Mouse (Mus musculus): ENCODE measurements around the gene Gm49776. TPM values are rescaled to one million over a fixed set of nuclear protein-coding genes. Genes with fewer than 3 reads are reported as not detected.

Gm49776 gene
- polyA plus RNA-seq, 1 experiment = not detected

DNA sequence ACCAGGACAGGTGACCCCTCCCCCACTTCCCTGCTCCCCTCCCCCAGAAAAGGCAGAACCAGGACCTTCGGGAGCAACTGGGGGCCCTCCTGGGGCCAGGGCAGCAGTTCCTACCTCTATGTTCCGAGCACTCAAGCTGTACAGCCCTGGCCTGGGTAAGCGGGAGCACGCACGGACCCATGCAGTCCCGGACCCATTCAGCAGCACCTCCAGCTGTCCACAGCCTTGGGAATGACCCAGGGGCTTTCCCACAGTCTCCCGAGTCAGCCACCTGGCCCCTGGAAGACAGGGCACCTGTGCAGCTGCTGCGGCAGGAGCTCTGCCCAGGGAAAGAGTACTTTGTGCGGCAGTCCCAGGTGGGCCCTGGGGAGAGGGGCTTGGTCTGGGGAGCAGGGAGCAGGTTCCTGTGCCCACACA, 39.5 kb downstream of the Gm49776 start:
- no peaks in the 10 kb centered on the region for H3K4me1 ChIP-seq (ENCODE audit: control insufficient read depth, insufficient read depth, insufficient read length, low read length)
- no peaks in the 10 kb centered on the region for H3K27me3 ChIP-seq (ENCODE audit: control insufficient read depth, insufficient read depth, low read length)

GRCm38 (mm10) chr16:18217579-18217978, 40.5 kb downstream of the Gm49776 start, which contains the start of gene Ccdc188:
Ccdc188 (plus strand) TSS chr16:18217879.
- Histone ChIP-seq H3K36me3 (ENCODE audit: control insufficient read depth, insufficient read depth, low read length) (no peaks in the 10 kb centered on the region), H3K27ac (ENCODE audit: insufficient read depth, low read depth, low read length) (no peak within 1 kb of the TSS), H3K4me1 (ENCODE audit: control insufficient read depth, insufficient read depth, insufficient read length, low read length) (no peaks in the 10 kb centered on the region), H3K4me3 (ENCODE audit: low read depth, low read length) (no peak within 1 kb of the TSS), H3K27me3 (ENCODE audit: control insufficient read depth, insufficient read depth, low read length) (no peaks in the 10 kb centered on the region)
- WGBS = 92% methylated on average over 4 of the region's 4 CpGs
- TF ChIP-seq CTCF (IDR thresholded peaks at IDR 0.05; ENCODE audit: extremely low read depth, insufficient read length, insufficient replicate concordance, low read depth, low read length) (no peak), POLR2A (IDR thresholded peaks at IDR 0.05; ENCODE audit: low read depth, low read length) (no peak)

More for the DNA sequence above, 39.5 kb downstream of the Gm49776 start:
- H3K27ac ChIP-seq (ENCODE audit: insufficient read depth, low read depth, low read length) = no peak overlapping the region
- H3K4me3 ChIP-seq (ENCODE audit: low read depth, low read length) = no peak overlapping the region
- TF ChIP-seq CTCF (IDR thresholded peaks at IDR 0.05; ENCODE audit: extremely low read depth, insufficient read length, insufficient replicate concordance, low read depth, low read length) = no peak
- TF ChIP-seq POLR2A (IDR thresholded peaks at IDR 0.05; ENCODE audit: low read depth, low read length) = no peak
- H3K36me3 ChIP-seq (ENCODE audit: control insufficient read depth, insufficient read depth, low read length) = no peaks in the 10 kb centered on the region
- 69% methylated on average over 9 of the region's 9 CpGs for WGBS

- Histone ChIP-seq H3K4me1 (ENCODE audit: control insufficient read depth, insufficient read depth, insufficient read length, low read length) (peaks cover 12% of the 10 kb centered on the region), H3K4me3 (ENCODE audit: low read depth, low read length) (no peak overlapping the region), H3K27ac (ENCODE audit: insufficient read depth, low read depth, low read length) (no peak overlapping the region), H3K27me3 (ENCODE audit: control insufficient read depth, insufficient read depth, low read length) (no peaks in the 10 kb centered on the region), H3K36me3 (ENCODE audit: control insufficient read depth, insufficient read depth, low read length) (no peaks in the 10 kb centered on the region)
- 73% methylated on average over 7 of the region's 7 CpGs for WGBS
- TF ChIP-seq CTCF (IDR thresholded peaks at IDR 0.05; ENCODE audit: extremely low read depth, insufficient read length, insufficient replicate concordance, low read depth, low read length) = no peak
- no peak for TF ChIP-seq POLR2A (IDR thresholded peaks at IDR 0.05; ENCODE audit: low read depth, low read length)
Observed at GRCm38 (mm10) chr16:18214858-18215257, 43.3 kb downstream of the Gm49776 start.

- H3K4me1 ChIP-seq (ENCODE audit: control insufficient read depth, insufficient read depth, insufficient read length, low read length) = peaks cover 12% of the 10 kb centered on the region
- no peak overlapping the region for H3K27ac ChIP-seq (ENCODE audit: insufficient read depth, low read depth, low read length)
- 65% methylated on average over 6 of the region's 6 CpGs for WGBS
- H3K36me3 ChIP-seq (ENCODE audit: control insufficient read depth, insufficient read depth, low read length) = no peaks in the 10 kb centered on the region
- H3K27me3 ChIP-seq (ENCODE audit: control insufficient read depth, insufficient read depth, low read length) = no peaks in the 10 kb centered on the region
- H3K4me3 ChIP-seq (ENCODE audit: low read depth, low read length) = no peak overlapping the region
- TF ChIP-seq POLR2A (IDR thresholded peaks at IDR 0.05; ENCODE audit: low read depth, low read length) = no peak
- no peak for TF ChIP-seq CTCF (IDR thresholded peaks at IDR 0.05; ENCODE audit: extremely low read depth, insufficient read length, insufficient replicate concordance, low read depth, low read length)
Observed at GRCm38 (mm10) chr16:18213689-18214088, 44.4 kb downstream of the Gm49776 start.

GRCm38 (mm10) chr16:18211417-18212171, 46.5 kb downstream of the Gm49776 start:
- no peak overlapping the region for H3K4me3 ChIP-seq (ENCODE audit: low read depth, low read length)
- H3K27ac ChIP-seq (ENCODE audit: insufficient read depth, low read depth, low read length) = no peak overlapping the region
- no peaks in the 10 kb centered on the region for H3K36me3 ChIP-seq (ENCODE audit: control insufficient read depth, insufficient read depth, low read length)
- WGBS = 22% methylated on average over 10 of the region's 10 CpGs
- H3K4me1 ChIP-seq (ENCODE audit: control insufficient read depth, insufficient read depth, insufficient read length, low read length) = peaks cover 12% of the 10 kb centered on the region
- H3K27me3 ChIP-seq (ENCODE audit: control insufficient read depth, insufficient read depth, low read length) = no peaks in the 10 kb centered on the region
- TF ChIP-seq POLR2A (IDR thresholded peaks at IDR 0.05; ENCODE audit: low read depth, low read length) (no peak), CTCF (IDR thresholded peaks at IDR 0.05; ENCODE audit: extremely low read depth, insufficient read length, insufficient replicate concordance, low read depth, low read length) (peak; percentile 99; the same call in 1 of the 2 replicates)

DNA sequence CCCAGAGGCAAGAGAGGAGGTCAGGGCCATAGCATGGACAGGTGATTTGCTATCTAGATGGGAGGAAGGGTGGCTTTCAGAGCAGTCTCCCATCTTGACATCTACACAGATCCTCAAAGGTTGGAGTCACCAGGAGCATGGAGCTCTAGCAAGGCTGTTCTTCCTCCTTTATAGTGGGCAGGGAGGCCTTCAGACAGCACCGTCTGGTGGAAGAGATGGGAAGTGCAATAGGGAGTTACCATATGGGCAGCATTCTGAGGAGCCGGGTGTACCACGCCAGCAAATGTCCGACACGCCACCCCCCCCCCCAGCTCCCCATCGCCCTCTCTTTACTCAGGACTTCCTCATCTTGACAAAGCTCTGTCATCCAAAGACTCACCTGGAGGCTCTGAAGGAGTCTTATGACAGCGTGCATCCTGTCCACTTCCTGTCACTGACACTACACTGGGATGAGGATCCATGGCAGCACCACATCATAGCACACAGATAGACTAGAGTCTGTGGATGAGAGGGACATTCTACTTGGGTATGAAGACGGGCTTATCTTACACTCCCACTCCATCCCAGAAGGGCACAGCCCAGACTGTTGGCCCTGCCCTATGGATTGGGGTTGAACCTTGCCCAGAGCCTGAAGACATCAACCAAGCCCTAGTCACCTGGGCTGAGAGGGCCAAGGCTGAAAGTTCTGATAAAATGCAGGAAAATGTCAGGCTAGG, 47.3 kb downstream of the Gm49776 start:
- Histone ChIP-seq H3K4me1 (ENCODE audit: control insufficient read depth, insufficient read depth, insufficient read length, low read length) (peaks cover 12% of the 10 kb centered on the region), H3K27me3 (ENCODE audit: control insufficient read depth, insufficient read depth, low read length) (no peaks in the 10 kb centered on the region), H3K36me3 (ENCODE audit: control insufficient read depth, insufficient read depth, low read length) (no peaks in the 10 kb centered on the region), H3K27ac (ENCODE audit: insufficient read depth, low read depth, low read length) (no peak overlapping the region), H3K4me3 (ENCODE audit: low read depth, low read length) (no peak overlapping the region)
- TF ChIP-seq CTCF (IDR thresholded peaks at IDR 0.05; ENCODE audit: extremely low read depth, insufficient read length, insufficient replicate concordance, low read depth, low read length) = peak; percentile 77; the same call in 1 of the 2 replicates
- no peak for TF ChIP-seq POLR2A (IDR thresholded peaks at IDR 0.05; ENCODE audit: low read depth, low read length)
- WGBS = 12% methylated on average over 8 of the region's 8 CpGs
